Mouse (Mus musculus): ENCODE measurements around the gene Dnm3. TPM values are rescaled to one million over a fixed set of nuclear protein-coding genes. Genes with fewer than 3 reads are reported as not detected.

Gene Dnm3
- polyA plus RNA-seq, 1 experiment from 2014 or later = 5.2 TPM

DNA sequence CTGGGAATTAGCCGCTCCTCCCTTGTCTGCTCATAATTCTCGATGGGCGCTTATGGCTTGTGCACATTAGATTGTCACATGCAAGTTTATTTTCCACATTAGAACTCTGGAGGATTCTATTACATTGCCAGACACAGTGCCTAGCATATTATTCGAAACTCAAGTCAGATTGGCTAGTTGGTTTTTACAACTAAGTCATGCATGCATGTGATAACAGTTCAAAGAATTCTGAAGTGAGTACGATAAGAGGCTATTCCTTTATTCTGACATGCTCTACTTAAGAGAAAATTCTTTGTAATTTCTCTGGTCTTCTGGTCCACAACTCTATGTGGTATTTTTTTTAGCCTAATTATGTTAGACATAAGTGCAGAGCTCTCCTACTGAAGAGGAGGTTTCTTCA, 320.2 kb downstream of the Dnm3 start:
- Histone ChIP-seq H3K36me3 (ENCODE audit: control insufficient read depth, insufficient read depth, low read length) (no peaks in the 10 kb centered on the region), H3K4me2 (ENCODE audit: low read depth, low read length) (no peak overlapping the region), H3K9ac (ENCODE audit: low read depth, low read length) (no peak overlapping the region), H3K9me3 (ENCODE audit: control insufficient read depth, low read length) (no peaks in the 10 kb centered on the region), H3K27ac (ENCODE audit: low read length) (no peak overlapping the region), H3K4me1 (ENCODE audit: control insufficient read depth, insufficient read depth, low read length) (no peaks in the 10 kb centered on the region), H3K27me3 (replicated peaks; ENCODE audit: control insufficient read depth, insufficient read depth, low read length) (no peaks in the 10 kb centered on the region), H3K4me3 (ENCODE audit: low read length) (no peak overlapping the region)
- WGBS = 85% methylated on average over 5 of the region's 5 CpGs
- ATAC-seq = no peak

DNA sequence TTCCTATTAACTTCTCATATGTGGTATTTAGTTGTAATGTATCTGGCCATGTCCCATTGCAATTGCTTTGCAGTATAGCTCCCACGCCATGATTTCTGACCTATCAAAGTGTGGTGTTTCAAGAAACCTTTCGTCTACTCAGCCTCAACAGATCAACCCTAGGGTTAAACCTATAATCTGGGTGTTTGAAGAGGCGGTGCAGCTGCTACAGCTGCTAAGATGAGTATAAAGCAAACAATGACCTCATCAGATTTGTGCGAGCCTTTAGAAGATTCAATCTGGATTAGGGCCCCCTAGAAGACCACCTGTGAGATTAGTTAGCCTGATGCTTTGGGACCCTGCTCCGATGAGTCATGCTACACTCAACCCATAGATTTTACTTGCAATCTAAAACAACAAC, 321.0 kb downstream of the Dnm3 start:
- H3K4me1 ChIP-seq (ENCODE audit: control insufficient read depth, insufficient read depth, low read length) = no peaks in the 10 kb centered on the region
- H3K4me2 ChIP-seq (ENCODE audit: low read depth, low read length) = no peak overlapping the region
- H3K9me3 ChIP-seq (ENCODE audit: control insufficient read depth, low read length) = no peaks in the 10 kb centered on the region
- no peak overlapping the region for H3K27ac ChIP-seq (ENCODE audit: low read length)
- H3K27me3 ChIP-seq (replicated peaks; ENCODE audit: control insufficient read depth, insufficient read depth, low read length) = no peaks in the 10 kb centered on the region
- H3K36me3 ChIP-seq (ENCODE audit: control insufficient read depth, insufficient read depth, low read length) = no peaks in the 10 kb centered on the region
- no peak overlapping the region for H3K4me3 ChIP-seq (ENCODE audit: low read length)
- ATAC-seq = no peak
- WGBS = 53% methylated on average over 5 of the region's 5 CpGs
- H3K9ac ChIP-seq (ENCODE audit: low read depth, low read length) = no peak overlapping the region

DNA sequence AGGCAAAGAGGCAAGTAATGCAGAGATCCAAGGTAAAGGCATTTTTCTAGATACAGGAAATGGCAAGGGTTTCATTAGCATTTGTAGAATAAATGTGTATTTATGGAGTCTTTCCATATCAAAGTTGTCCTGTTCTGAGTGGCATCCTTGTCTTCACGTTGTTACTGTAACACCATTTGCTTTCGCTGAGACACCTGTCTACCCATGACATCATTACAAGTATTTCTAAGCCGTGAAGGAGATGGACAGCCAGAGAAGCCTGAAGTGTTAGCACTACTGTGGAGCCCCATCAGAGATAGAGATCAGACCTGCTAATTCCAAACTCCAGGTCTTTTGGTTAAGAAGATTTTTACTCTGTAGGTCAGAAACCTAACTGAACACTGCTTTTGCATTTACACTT, 322.3 kb downstream of the Dnm3 start:
- H3K4me2 ChIP-seq (ENCODE audit: low read depth, low read length) = no peak overlapping the region
- no peak overlapping the region for H3K27ac ChIP-seq (ENCODE audit: low read length)
- H3K36me3 ChIP-seq (ENCODE audit: control insufficient read depth, insufficient read depth, low read length) = no peaks in the 10 kb centered on the region
- H3K9me3 ChIP-seq (ENCODE audit: control insufficient read depth, low read length) = no peaks in the 10 kb centered on the region
- no peak overlapping the region for H3K4me3 ChIP-seq (ENCODE audit: low read length)
- WGBS = 85% methylated on average over 3 of the region's 3 CpGs
- H3K4me1 ChIP-seq (ENCODE audit: control insufficient read depth, insufficient read depth, low read length) = no peaks in the 10 kb centered on the region
- H3K27me3 ChIP-seq (replicated peaks; ENCODE audit: control insufficient read depth, insufficient read depth, low read length) = no peaks in the 10 kb centered on the region
- ATAC-seq = no peak
- no peak overlapping the region for H3K9ac ChIP-seq (ENCODE audit: low read depth, low read length)

DNA sequence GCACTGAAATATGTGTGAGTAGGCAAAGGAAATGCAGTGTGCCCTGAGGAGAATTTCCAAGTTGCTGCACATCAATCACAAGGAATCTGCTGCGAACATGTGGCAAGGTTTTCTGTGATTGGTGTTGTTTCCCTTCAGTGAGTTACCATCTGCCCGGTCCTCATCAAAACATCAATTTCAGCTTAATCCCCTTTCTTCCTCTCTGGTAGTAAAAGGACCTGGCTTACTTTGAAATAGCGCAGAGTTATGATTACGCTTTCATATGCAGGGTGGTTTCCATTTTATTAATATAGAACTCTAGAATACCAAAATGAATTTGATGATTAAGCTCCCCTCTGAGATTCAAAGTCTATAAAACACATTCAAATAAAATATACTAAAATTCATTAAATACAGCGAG, 324.7 kb downstream of the Dnm3 start:
- Histone ChIP-seq H3K4me3 (ENCODE audit: low read length) (no peak overlapping the region), H3K9ac (ENCODE audit: low read depth, low read length) (no peak overlapping the region), H3K36me3 (ENCODE audit: control insufficient read depth, insufficient read depth, low read length) (no peaks in the 10 kb centered on the region), H3K9me3 (ENCODE audit: control insufficient read depth, low read length) (no peaks in the 10 kb centered on the region), H3K4me2 (ENCODE audit: low read depth, low read length) (no peak overlapping the region), H3K27ac (ENCODE audit: low read length) (no peak overlapping the region), H3K4me1 (ENCODE audit: control insufficient read depth, insufficient read depth, low read length) (no peaks in the 10 kb centered on the region), H3K27me3 (replicated peaks; ENCODE audit: control insufficient read depth, insufficient read depth, low read length) (no peaks in the 10 kb centered on the region)
- WGBS = 75% methylated on average over 5 of the region's 5 CpGs
- ATAC-seq = no peak

DNA sequence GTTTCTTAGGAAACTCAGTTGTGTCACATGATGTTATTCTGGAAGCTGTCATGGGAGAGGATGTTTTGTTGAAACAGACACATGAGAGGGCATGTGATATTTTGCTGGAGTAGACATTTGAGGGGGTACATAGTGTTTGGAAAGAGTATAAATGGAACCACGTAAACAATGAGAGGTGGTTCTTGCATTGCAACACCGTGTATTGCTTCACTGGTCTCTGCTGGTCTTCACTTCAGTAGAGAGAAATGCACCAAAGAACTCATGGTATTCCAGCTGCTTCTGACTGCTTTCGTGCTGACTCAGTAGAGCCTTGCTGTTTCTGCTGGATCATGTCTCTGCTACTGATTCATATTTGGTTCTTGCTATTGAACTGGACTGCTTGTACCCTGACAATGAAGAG, 328.1 kb downstream of the Dnm3 start:
- Histone ChIP-seq H3K4me3 (ENCODE audit: low read length) (no peak overlapping the region), H3K4me1 (ENCODE audit: control insufficient read depth, insufficient read depth, low read length) (no peaks in the 10 kb centered on the region), H3K9me3 (ENCODE audit: control insufficient read depth, low read length) (no peaks in the 10 kb centered on the region), H3K36me3 (ENCODE audit: control insufficient read depth, insufficient read depth, low read length) (no peaks in the 10 kb centered on the region), H3K9ac (ENCODE audit: low read depth, low read length) (no peak overlapping the region), H3K27me3 (replicated peaks; ENCODE audit: control insufficient read depth, insufficient read depth, low read length) (no peaks in the 10 kb centered on the region), H3K4me2 (ENCODE audit: low read depth, low read length) (no peak overlapping the region), H3K27ac (ENCODE audit: low read length) (no peak overlapping the region)
- 78% methylated on average over 3 of the region's 3 CpGs for WGBS
- no peak for ATAC-seq

DNA sequence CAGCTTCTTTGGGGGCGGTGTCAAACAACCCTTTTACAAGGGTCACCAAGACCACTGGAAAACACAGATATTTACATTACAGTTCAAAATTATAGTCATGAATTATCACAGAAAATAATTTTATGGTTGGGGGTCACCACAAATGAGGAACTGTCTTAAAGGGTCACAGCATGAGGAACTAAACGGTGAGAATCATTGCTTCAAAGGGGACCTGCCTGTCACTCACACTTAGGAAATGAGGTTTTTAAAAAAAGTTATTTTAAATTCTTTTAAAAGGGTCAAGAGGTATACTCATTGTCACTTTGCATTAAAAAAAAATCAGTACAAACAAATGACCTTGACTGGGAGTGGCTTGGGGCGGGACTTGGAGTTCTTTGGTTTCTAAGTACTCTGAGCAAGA, 330.3 kb downstream of the Dnm3 start:
- WGBS = 86% methylated on average over 3 of the region's 3 CpGs
- no peak for ATAC-seq

DNA sequence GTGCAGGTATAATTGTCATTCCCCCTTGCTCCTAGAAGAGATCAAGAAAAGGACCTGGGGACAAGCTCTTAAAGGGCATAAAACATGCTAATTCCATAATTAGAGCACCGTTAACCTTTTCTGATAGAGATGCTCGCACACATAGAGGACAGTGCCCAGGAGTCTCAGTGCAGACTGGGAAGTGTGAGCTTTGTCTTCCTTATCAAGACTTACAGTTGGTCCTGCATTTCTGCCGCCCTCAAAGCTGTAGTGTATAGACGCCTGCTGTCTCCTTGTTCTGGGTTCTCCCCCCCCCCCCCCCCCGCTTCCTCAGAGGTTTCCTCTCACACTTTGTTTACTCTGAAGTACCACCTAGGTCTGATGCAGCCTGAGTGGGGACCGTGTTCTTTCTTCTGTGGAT, 332.1 kb downstream of the Dnm3 start:
- no peak overlapping the region for H3K27ac ChIP-seq (ENCODE audit: low read length)
- 63% methylated on average over 5 of the region's 6 CpGs for WGBS
- no peak for ATAC-seq
- H3K4me3 ChIP-seq (ENCODE audit: low read length) = no peak overlapping the region
- no peaks in the 10 kb centered on the region for H3K27me3 ChIP-seq (replicated peaks; ENCODE audit: control insufficient read depth, insufficient read depth, low read length)
- H3K4me1 ChIP-seq (ENCODE audit: control insufficient read depth, insufficient read depth, low read length) = no peaks in the 10 kb centered on the region; the same call in 1 of the 2 replicates
- H3K36me3 ChIP-seq (ENCODE audit: control insufficient read depth, insufficient read depth, low read length) = no peaks in the 10 kb centered on the region
- H3K4me2 ChIP-seq (ENCODE audit: low read depth, low read length) = no peak overlapping the region
- no peak overlapping the region for H3K9ac ChIP-seq (ENCODE audit: low read depth, low read length)
- H3K9me3 ChIP-seq (ENCODE audit: control insufficient read depth, low read length) = no peaks in the 10 kb centered on the region

More for the DNA sequence above, 330.3 kb downstream of the Dnm3 start:
- Histone ChIP-seq H3K36me3 (ENCODE audit: control insufficient read depth, insufficient read depth, low read length) (no peaks in the 10 kb centered on the region), H3K9ac (ENCODE audit: low read depth, low read length) (no peak overlapping the region), H3K9me3 (ENCODE audit: control insufficient read depth, low read length) (no peaks in the 10 kb centered on the region), H3K4me2 (ENCODE audit: low read depth, low read length) (no peak overlapping the region), H3K27ac (ENCODE audit: low read length) (no peak overlapping the region), H3K27me3 (replicated peaks; ENCODE audit: control insufficient read depth, insufficient read depth, low read length) (no peaks in the 10 kb centered on the region), H3K4me1 (ENCODE audit: control insufficient read depth, insufficient read depth, low read length) (no peaks in the 10 kb centered on the region; the same call in 1 of the 2 replicates), H3K4me3 (ENCODE audit: low read length) (no peak overlapping the region)

DNA sequence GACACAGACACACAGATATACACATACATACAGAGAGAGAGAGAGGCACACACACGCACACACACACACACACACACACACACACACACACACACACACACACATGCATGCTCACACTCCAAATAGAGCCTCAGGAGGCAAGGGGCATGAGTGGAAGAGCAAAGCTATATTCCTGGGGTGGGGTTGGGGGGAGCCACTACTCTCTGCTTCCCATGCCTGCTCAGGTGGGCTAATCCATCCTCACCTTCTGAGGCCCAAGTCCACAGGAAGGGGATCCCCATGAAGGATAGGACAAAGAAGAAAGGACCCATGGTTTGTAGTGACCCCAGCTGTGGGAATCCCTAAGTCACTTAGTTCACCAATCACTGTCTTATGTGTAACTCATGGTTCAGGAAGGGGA, 332.8 kb downstream of the Dnm3 start:
- Histone ChIP-seq H3K27ac (ENCODE audit: low read length) (peak overlapping the region; percentile 86), H3K4me3 (ENCODE audit: low read length) (no peak overlapping the region), H3K9me3 (ENCODE audit: control insufficient read depth, low read length) (no peaks in the 10 kb centered on the region), H3K4me1 (ENCODE audit: control insufficient read depth, insufficient read depth, low read length) (no peaks in the 10 kb centered on the region; the same call in 1 of the 2 replicates), H3K9ac (ENCODE audit: low read depth, low read length) (no peak overlapping the region), H3K4me2 (ENCODE audit: low read depth, low read length) (no peak overlapping the region), H3K27me3 (replicated peaks; ENCODE audit: control insufficient read depth, insufficient read depth, low read length) (no peaks in the 10 kb centered on the region), H3K36me3 (ENCODE audit: control insufficient read depth, insufficient read depth, low read length) (no peaks in the 10 kb centered on the region)
- ATAC-seq = no peak
- WGBS = 67% methylated on average over 1 of the region's 1 CpGs

DNA sequence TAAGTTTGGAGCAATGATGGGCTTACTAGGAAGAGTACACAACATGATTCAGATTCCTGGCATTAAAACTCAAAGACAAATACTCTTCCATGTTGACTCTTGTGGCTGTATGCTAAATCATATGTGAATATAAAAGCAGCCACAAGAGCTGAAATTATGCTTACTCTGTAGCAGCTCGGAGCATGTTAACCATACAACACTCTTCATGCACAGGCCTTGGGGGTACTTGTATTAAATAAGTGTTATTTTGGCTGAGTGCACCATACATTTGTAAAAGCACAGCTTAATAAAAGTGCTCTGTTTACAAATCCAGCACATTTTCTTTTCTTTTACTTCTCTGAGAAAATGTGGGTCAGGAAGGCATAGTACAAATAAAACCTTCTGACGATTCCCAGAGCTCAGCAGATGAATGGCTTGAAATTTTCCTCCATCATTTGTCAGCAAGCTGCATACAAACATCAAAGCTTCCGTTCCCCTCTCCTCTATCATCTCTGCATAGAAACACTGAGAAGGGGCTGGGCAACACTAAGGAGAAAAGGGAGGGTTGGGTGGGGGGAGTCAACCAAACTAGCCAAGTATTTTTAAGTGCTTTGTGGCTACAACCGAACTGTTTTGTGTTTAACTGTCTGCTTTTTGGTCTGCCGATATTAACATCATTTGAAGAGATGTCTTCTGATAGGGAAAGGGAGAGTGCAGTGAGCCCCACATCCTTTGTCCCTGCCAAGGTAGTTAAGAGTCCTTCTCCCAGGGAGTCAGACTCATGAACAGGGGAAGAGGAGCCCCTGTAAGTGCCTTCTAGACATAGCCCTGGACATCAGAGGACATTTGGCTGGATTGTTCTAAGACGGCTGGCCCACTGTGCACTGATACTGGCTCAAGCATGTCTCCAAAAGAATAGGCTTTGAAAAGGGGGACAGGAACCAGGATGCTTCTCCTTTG, 333.6 kb downstream of the Dnm3 start:
- no peak overlapping the region for H3K4me2 ChIP-seq (ENCODE audit: low read depth, low read length)
- no peaks in the 10 kb centered on the region for H3K9me3 ChIP-seq (ENCODE audit: control insufficient read depth, low read length)
- no peaks in the 10 kb centered on the region for H3K36me3 ChIP-seq (ENCODE audit: control insufficient read depth, insufficient read depth, low read length)
- no peaks in the 10 kb centered on the region; the same call in 1 of the 2 replicates for H3K4me1 ChIP-seq (ENCODE audit: control insufficient read depth, insufficient read depth, low read length)
- H3K27me3 ChIP-seq (replicated peaks; ENCODE audit: control insufficient read depth, insufficient read depth, low read length) = no peaks in the 10 kb centered on the region
- peak overlapping the region; percentile 86 for H3K27ac ChIP-seq (ENCODE audit: low read length)
- 40% methylated on average over 6 of the region's 6 CpGs for WGBS
- no peak overlapping the region for H3K9ac ChIP-seq (ENCODE audit: low read depth, low read length)
- H3K4me3 ChIP-seq (ENCODE audit: low read length) = no peak overlapping the region
- peak; percentile 80 for ATAC-seq

Measured in intestine, embryonic 16.5 days (tissue).